Mouse (Mus musculus) limb, embryonic 15.5 days (tissue): ENCODE measurements at regions not wholly inside any gene's neighbourhood (a gene's known extent, or its start where the extent isn't known, plus 50 kb on each side); places are given as distances from the start of the nearest gene placed in this dataset.

Experiments used
- ATAC-seq: fragments of 200-750 bp; cut with Nextera tagmentation; 2 replicates; pipeline ENCODE4 v1.8.0; 2017; ENCODE audit warnings: low read depth, moderate TSS enrichment; ENCODE audit not compliant: insufficient number of reproducible peaks, low FRiP score, low TSS enrichment
- H3K27ac ChIP-seq: fragments of 300-500 bp; sonication (generic); 2 replicates; pipeline ENCODE4 v1.5.1; 2015; ENCODE audit warnings: moderate library complexity, mild to moderate bottlenecking, inconsistent platforms
- H3K27me3 ChIP-seq: fragments of 300-500 bp; sonication (generic); 2 replicates; pipeline ENCODE4 v1.6.1; 2015; ENCODE audit warnings: inconsistent platforms
- H3K36me3 ChIP-seq: fragments of 300-500 bp; sonication (generic); 2 replicates; pipeline ENCODE4 v1.6.1; 2015; ENCODE audit warnings: inconsistent platforms
- H3K4me1 ChIP-seq: fragments of 300-500 bp; sonication (generic); 2 replicates; pipeline ENCODE4 v1.6.1; 2015; ENCODE audit warnings: inconsistent platforms
- H3K4me2 ChIP-seq: fragments of 300-500 bp; sonication (generic); 2 replicates; pipeline ENCODE4 v1.6.1; 2015; ENCODE audit warnings: mild to moderate bottlenecking, inconsistent platforms
- H3K4me3 ChIP-seq: fragments of 300-500 bp; sonication (generic); 2 replicates; pipeline ENCODE4 v1.5.1; 2015; ENCODE audit warnings: mild to moderate bottlenecking, inconsistent platforms
- H3K9ac ChIP-seq: fragments of 300-500 bp; sonication (generic); 2 replicates; pipeline ENCODE4 v1.6.1; 2015; ENCODE audit warnings: inconsistent platforms
- H3K9me3 ChIP-seq: fragments of 300-500 bp; sonication (generic); 2 replicates; pipeline ENCODE4 v1.6.1; 2016; ENCODE audit warnings: inconsistent platforms
- WGBS: fragments of 180-500 bp; shearing (Covaris S2); methylation state at CpG from one replicate; pipeline ENCODE4 v1.1.7; 2015; 5-methylcytosine and 5-hydroxymethylcytosine counted together

- no peak for ATAC-seq
- 72% methylated on average over 6 of the region's 6 CpGs for WGBS
- no peaks in the 10 kb centered on the region for H3K4me1 ChIP-seq
Measured at GRCm38 (mm10) chr17:51382552-51382951, 203.4 kb upstream of the Tbc1d5 start.

GRCm38 (mm10) chr17:51371937-51372479 lies 192.9 kb upstream of the Tbc1d5 start:
- H3K4me2 ChIP-seq: no peak overlapping the region
- no peak overlapping the region for H3K9ac ChIP-seq
- no peak overlapping the region for H3K4me3 ChIP-seq
- ATAC-seq: no peak
- H3K27ac ChIP-seq: no peak overlapping the region
- H3K9me3 ChIP-seq: no peaks in the 10 kb centered on the region
- no peaks in the 10 kb centered on the region for H3K4me1 ChIP-seq
- 54% methylated on average over 7 of the region's 7 CpGs for WGBS
- no peaks in the 10 kb centered on the region for H3K36me3 ChIP-seq
- no peaks in the 10 kb centered on the region for H3K27me3 ChIP-seq

More at GRCm38 (mm10) chr17:51382552-51382951, 203.4 kb upstream of the Tbc1d5 start:
- H3K4me3 ChIP-seq: no peak overlapping the region
- no peaks in the 10 kb centered on the region for H3K27me3 ChIP-seq
- no peaks in the 10 kb centered on the region for H3K9me3 ChIP-seq
- no peak overlapping the region for H3K4me2 ChIP-seq
- H3K36me3 ChIP-seq: no peaks in the 10 kb centered on the region
- no peak overlapping the region for H3K9ac ChIP-seq
- no peak overlapping the region for H3K27ac ChIP-seq

GRCm38 (mm10) chr17:51370990-51371389 lies 191.8 kb upstream of the Tbc1d5 start:
- Histone ChIP-seq H3K27me3 (no peaks in the 10 kb centered on the region), H3K4me3 (no peak overlapping the region), H3K4me1 (no peaks in the 10 kb centered on the region), H3K4me2 (no peak overlapping the region), H3K27ac (no peak overlapping the region), H3K9ac (no peak overlapping the region), H3K36me3 (no peaks in the 10 kb centered on the region), H3K9me3 (no peaks in the 10 kb centered on the region)
- no peak for ATAC-seq
- WGBS: 89% methylated on average over 7 of the region's 7 CpGs

- H3K9me3 ChIP-seq: no peaks in the 10 kb centered on the region
- no peaks in the 10 kb centered on the region for H3K4me1 ChIP-seq
- H3K4me3 ChIP-seq: no peak overlapping the region
- H3K9ac ChIP-seq: no peak overlapping the region
- H3K4me2 ChIP-seq: no peak overlapping the region
- WGBS: 47% methylated on average over 9 of the region's 9 CpGs
- H3K36me3 ChIP-seq: no peaks in the 10 kb centered on the region
- no peaks in the 10 kb centered on the region for H3K27me3 ChIP-seq
- no peak overlapping the region for H3K27ac ChIP-seq
- no peak for ATAC-seq
Measured at GRCm38 (mm10) chr17:51370085-51370484, 190.9 kb upstream of the Tbc1d5 start.

GRCm38 (mm10) chr17:51362801-51363200 lies 183.6 kb upstream of the Tbc1d5 start:
- no peaks in the 10 kb centered on the region for H3K27me3 ChIP-seq
- H3K4me3 ChIP-seq: no peak overlapping the region
- H3K36me3 ChIP-seq: no peaks in the 10 kb centered on the region
- no peaks in the 10 kb centered on the region for H3K4me1 ChIP-seq
- no peak overlapping the region for H3K9ac ChIP-seq
- no peak overlapping the region for H3K27ac ChIP-seq
- H3K4me2 ChIP-seq: no peak overlapping the region
- H3K9me3 ChIP-seq: no peaks in the 10 kb centered on the region
- ATAC-seq: no peak
- 81% methylated on average over 7 of the region's 7 CpGs for WGBS

- no peak for ATAC-seq
- Histone ChIP-seq H3K4me3 (no peak overlapping the region), H3K4me2 (no peak overlapping the region), H3K27me3 (no peaks in the 10 kb centered on the region), H3K9ac (no peak overlapping the region), H3K27ac (no peak overlapping the region), H3K9me3 (no peaks in the 10 kb centered on the region), H3K36me3 (no peaks in the 10 kb centered on the region), H3K4me1 (no peaks in the 10 kb centered on the region)
- 94% methylated on average over 12 of the region's 12 CpGs for WGBS
Measured at GRCm38 (mm10) chr17:51362271-51362670, 183.1 kb upstream of the Tbc1d5 start.

GRCm38 (mm10) chr17:51358362-51358739 lies 179.2 kb upstream of the Tbc1d5 start:
- Histone ChIP-seq H3K9ac (no peak overlapping the region), H3K4me2 (no peak overlapping the region), H3K9me3 (no peaks in the 10 kb centered on the region), H3K27me3 (no peaks in the 10 kb centered on the region), H3K36me3 (no peaks in the 10 kb centered on the region), H3K4me1 (no peaks in the 10 kb centered on the region), H3K27ac (no peak overlapping the region), H3K4me3 (no peak overlapping the region)
- no peak for ATAC-seq
- WGBS: 11% methylated on average over 4 of the region's 4 CpGs

GRCm38 (mm10) chr17:51357690-51358361 lies 178.7 kb upstream of the Tbc1d5 start:
- H3K9ac ChIP-seq: no peak overlapping the region
- H3K27me3 ChIP-seq: no peaks in the 10 kb centered on the region
- no peak overlapping the region for H3K4me3 ChIP-seq
- H3K36me3 ChIP-seq: no peaks in the 10 kb centered on the region
- no peak for ATAC-seq
- WGBS: 45% methylated on average over 5 of the region's 5 CpGs
- no peaks in the 10 kb centered on the region for H3K9me3 ChIP-seq
- H3K4me1 ChIP-seq: no peaks in the 10 kb centered on the region
- H3K4me2 ChIP-seq: no peak overlapping the region
- H3K27ac ChIP-seq: no peak overlapping the region

- H3K4me3 ChIP-seq: no peak overlapping the region
- H3K4me1 ChIP-seq: no peaks in the 10 kb centered on the region
- H3K27me3 ChIP-seq: no peaks in the 10 kb centered on the region
- ATAC-seq: no peak
- H3K9ac ChIP-seq: no peak overlapping the region
- no peaks in the 10 kb centered on the region for H3K9me3 ChIP-seq
- 79% methylated on average over 8 of the region's 8 CpGs for WGBS
- no peak overlapping the region for H3K27ac ChIP-seq
- H3K36me3 ChIP-seq: no peaks in the 10 kb centered on the region
- no peak overlapping the region for H3K4me2 ChIP-seq
Measured at GRCm38 (mm10) chr17:51356447-51356846, 177.3 kb upstream of the Tbc1d5 start.

GRCm38 (mm10) chr17:51321868-51322267 lies 142.7 kb upstream of the Tbc1d5 start:
- H3K36me3 ChIP-seq: no peaks in the 10 kb centered on the region
- H3K9ac ChIP-seq: no peak overlapping the region
- H3K4me2 ChIP-seq: no peak overlapping the region
- H3K27ac ChIP-seq: no peak overlapping the region
- H3K27me3 ChIP-seq: no peaks in the 10 kb centered on the region
- no peaks in the 10 kb centered on the region for H3K9me3 ChIP-seq
- ATAC-seq: no peak
- WGBS: 71% methylated on average over 7 of the region's 7 CpGs
- H3K4me3 ChIP-seq: no peak overlapping the region
- no peaks in the 10 kb centered on the region for H3K4me1 ChIP-seq

GRCm38 (mm10) chr17:51321025-51321424 lies 141.9 kb upstream of the Tbc1d5 start:
- no peaks in the 10 kb centered on the region for H3K4me1 ChIP-seq
- H3K27me3 ChIP-seq: no peaks in the 10 kb centered on the region
- no peaks in the 10 kb centered on the region for H3K36me3 ChIP-seq
- no peak overlapping the region for H3K4me3 ChIP-seq
- no peak overlapping the region for H3K4me2 ChIP-seq
- H3K27ac ChIP-seq: no peak overlapping the region
- H3K9ac ChIP-seq: no peak overlapping the region
- no peak for ATAC-seq
- no peaks in the 10 kb centered on the region for H3K9me3 ChIP-seq
- WGBS: 56% methylated on average over 5 of the region's 5 CpGs

GRCm38 (mm10) chr17:51304964-51305363 lies 125.8 kb upstream of the Tbc1d5 start:
- no peak overlapping the region for H3K27ac ChIP-seq
- 55% methylated on average over 14 of the region's 14 CpGs for WGBS
- no peak overlapping the region for H3K9ac ChIP-seq
- no peaks in the 10 kb centered on the region for H3K4me1 ChIP-seq
- no peak overlapping the region for H3K4me3 ChIP-seq
- ATAC-seq: no peak
- H3K9me3 ChIP-seq: no peaks in the 10 kb centered on the region
- no peaks in the 10 kb centered on the region for H3K36me3 ChIP-seq
- H3K27me3 ChIP-seq: no peaks in the 10 kb centered on the region
- H3K4me2 ChIP-seq: no peak overlapping the region

GRCm38 (mm10) chr17:51290741-51291140 lies 111.6 kb upstream of the Tbc1d5 start:
- Histone ChIP-seq H3K27me3 (no peaks in the 10 kb centered on the region), H3K4me1 (no peaks in the 10 kb centered on the region), H3K9me3 (no peaks in the 10 kb centered on the region), H3K36me3 (no peaks in the 10 kb centered on the region), H3K4me2 (no peak overlapping the region), H3K27ac (no peak overlapping the region), H3K9ac (no peak overlapping the region), H3K4me3 (no peak overlapping the region)
- WGBS: 90% methylated on average over 1 of the region's 1 CpGs
- ATAC-seq: no peak
